Mouse (Mus musculus): Measurements from ENCODE around the gene Mvb12b. TPM values are rescaled to one million over a fixed set of nuclear protein-coding genes. Genes with fewer than 3 reads are reported as not detected.

The Mvb12b gene
- polyA plus RNA-seq, 1 experiment: 8.9 TPM

- peaks cover 48% of the 10 kb centered on the region for H3K4me1 ChIP-seq (ENCODE audit: control insufficient read depth)
- TF ChIP-seq TAL1 (IDR thresholded peaks at IDR 0.05; ENCODE audit: low read length): no peak
- no peak for TF ChIP-seq GATA1 (IDR thresholded peaks at IDR 0.05; ENCODE audit: low read length)
- peaks cover 44% of the 10 kb centered on the region for H3K36me3 ChIP-seq (ENCODE audit: control insufficient read depth)
- H3K4me3 ChIP-seq (replicated peaks): no peak overlapping the region
- H3K9me3 ChIP-seq (ENCODE audit: control insufficient read depth, low read length): no peaks in the 10 kb centered on the region
- H3K27me3 ChIP-seq (ENCODE audit: control insufficient read depth): no peaks in the 10 kb centered on the region
Measured at GRCm38 (mm10) chr2:33869689-33870343, 17.9 kb downstream of the Mvb12b start.

GRCm38 (mm10) chr2:33868996-33869688 is 18.6 kb downstream of the Mvb12b start:
- Histone ChIP-seq H3K4me1 (ENCODE audit: control insufficient read depth) (peaks cover 53% of the 10 kb centered on the region), H3K36me3 (ENCODE audit: control insufficient read depth) (peaks cover 41% of the 10 kb centered on the region), H3K4me3 (replicated peaks) (no peak overlapping the region), H3K9me3 (ENCODE audit: control insufficient read depth, low read length) (no peaks in the 10 kb centered on the region), H3K27me3 (ENCODE audit: control insufficient read depth) (no peaks in the 10 kb centered on the region)
- no peak for TF ChIP-seq GATA1 (IDR thresholded peaks at IDR 0.05; ENCODE audit: low read length)
- no peak for TF ChIP-seq TAL1 (IDR thresholded peaks at IDR 0.05; ENCODE audit: low read length)

- no peaks in the 10 kb centered on the region for H3K9me3 ChIP-seq (ENCODE audit: control insufficient read depth, low read length)
- TF ChIP-seq GATA1 (IDR thresholded peaks at IDR 0.05; ENCODE audit: low read length) (no peak), TAL1 (IDR thresholded peaks at IDR 0.05; ENCODE audit: low read length) (no peak)
- peaks cover 56% of the 10 kb centered on the region for H3K4me1 ChIP-seq (ENCODE audit: control insufficient read depth)
- H3K4me3 ChIP-seq (replicated peaks): no peak overlapping the region
- H3K36me3 ChIP-seq (ENCODE audit: control insufficient read depth): peaks cover 33% of the 10 kb centered on the region
- no peaks in the 10 kb centered on the region for H3K27me3 ChIP-seq (ENCODE audit: control insufficient read depth)
Measured at GRCm38 (mm10) chr2:33868322-33868721, 19.4 kb downstream of the Mvb12b start.

- H3K27me3 ChIP-seq (ENCODE audit: control insufficient read depth): no peaks in the 10 kb centered on the region
- H3K4me3 ChIP-seq (replicated peaks): no peak overlapping the region
- peaks cover 77% of the 10 kb centered on the region for H3K4me1 ChIP-seq (ENCODE audit: control insufficient read depth)
- H3K36me3 ChIP-seq (ENCODE audit: control insufficient read depth): peaks cover 27% of the 10 kb centered on the region
- TF ChIP-seq GATA1 (IDR thresholded peaks at IDR 0.05; ENCODE audit: low read length): no peak
- no peaks in the 10 kb centered on the region for H3K9me3 ChIP-seq (ENCODE audit: control insufficient read depth, low read length)
Measured at GRCm38 (mm10) chr2:33856746-33857145, 31.0 kb downstream of the Mvb12b start.

- H3K4me3 ChIP-seq (replicated peaks): peak overlapping the region; percentile 33
- peaks cover 40% of the 10 kb centered on the region for H3K36me3 ChIP-seq (ENCODE audit: control insufficient read depth)
- peaks cover 89% of the 10 kb centered on the region for H3K4me1 ChIP-seq (ENCODE audit: control insufficient read depth)
- TF ChIP-seq GATA1 (IDR thresholded peaks at IDR 0.05; ENCODE audit: low read length) (no peak), TAL1 (IDR thresholded peaks at IDR 0.05; ENCODE audit: low read length) (no peak)
- no peaks in the 10 kb centered on the region for H3K27me3 ChIP-seq (ENCODE audit: control insufficient read depth)
- no peaks in the 10 kb centered on the region for H3K9me3 ChIP-seq (ENCODE audit: control insufficient read depth, low read length)
Measured at GRCm38 (mm10) chr2:33853011-33853976, 34.5 kb downstream of the Mvb12b start.

- Histone ChIP-seq H3K4me1 (ENCODE audit: control insufficient read depth) (peaks cover 88% of the 10 kb centered on the region), H3K27me3 (ENCODE audit: control insufficient read depth) (no peaks in the 10 kb centered on the region), H3K36me3 (ENCODE audit: control insufficient read depth) (peaks cover 50% of the 10 kb centered on the region), H3K4me3 (replicated peaks) (no peak overlapping the region), H3K9me3 (ENCODE audit: control insufficient read depth, low read length) (no peaks in the 10 kb centered on the region)
- no peak for TF ChIP-seq GATA1 (IDR thresholded peaks at IDR 0.05; ENCODE audit: low read length)
- TF ChIP-seq TAL1 (IDR thresholded peaks at IDR 0.05; ENCODE audit: low read length): no peak
Measured at GRCm38 (mm10) chr2:33847196-33847834, 40.4 kb downstream of the Mvb12b start.

DNA sequence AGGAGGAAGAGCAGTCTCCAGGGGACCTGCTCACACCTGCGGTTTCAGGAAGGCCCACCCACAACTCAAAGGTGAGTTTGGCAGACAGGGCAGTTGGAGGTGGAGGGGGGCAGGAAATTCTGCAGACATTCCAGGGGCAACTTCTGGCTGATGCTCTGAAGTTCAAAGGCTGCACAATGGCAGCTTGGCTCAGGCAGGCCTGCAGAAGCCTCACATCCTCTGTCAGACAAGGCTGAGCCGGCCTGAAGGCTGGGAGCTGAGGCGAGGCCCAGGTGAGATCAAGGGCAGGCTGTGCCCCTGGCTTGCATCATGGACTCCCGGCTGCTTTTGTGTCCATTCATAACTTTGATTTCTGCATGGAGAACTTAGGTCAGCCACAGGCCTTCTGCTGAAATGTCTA is 41.1 kb downstream of the Mvb12b start:
- peaks cover 55% of the 10 kb centered on the region for H3K36me3 ChIP-seq (ENCODE audit: control insufficient read depth)
- H3K4me1 ChIP-seq (ENCODE audit: control insufficient read depth): peaks cover 92% of the 10 kb centered on the region
- no peak overlapping the region for H3K4me3 ChIP-seq (replicated peaks)
- TF ChIP-seq GATA1 (IDR thresholded peaks at IDR 0.05; ENCODE audit: low read length): no peak
- TF ChIP-seq TAL1 (IDR thresholded peaks at IDR 0.05; ENCODE audit: low read length): no peak
- H3K27me3 ChIP-seq (ENCODE audit: control insufficient read depth): no peaks in the 10 kb centered on the region
- no peaks in the 10 kb centered on the region for H3K9me3 ChIP-seq (ENCODE audit: control insufficient read depth, low read length)

DNA sequence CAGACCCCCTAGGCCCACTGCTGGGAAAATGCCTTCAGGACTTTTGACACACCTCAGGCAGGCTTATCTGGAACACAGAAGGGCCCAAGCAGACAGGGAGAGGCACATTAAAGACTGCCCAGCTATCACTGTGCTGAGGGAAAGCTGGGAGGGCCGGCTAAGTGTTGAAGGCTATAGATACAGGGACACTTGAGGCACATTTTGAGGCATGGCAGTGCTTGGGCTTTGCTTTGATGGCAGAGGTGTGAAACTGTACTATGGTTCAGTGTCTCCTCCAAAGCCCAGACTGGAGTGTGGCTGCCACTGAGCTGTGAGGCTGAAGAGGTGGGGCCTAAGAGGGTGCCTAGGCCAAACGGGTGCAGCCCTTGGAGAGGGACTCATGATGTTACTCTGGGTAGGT is 44.1 kb downstream of the Mvb12b start:
- peaks cover 65% of the 10 kb centered on the region for H3K36me3 ChIP-seq (ENCODE audit: control insufficient read depth)
- no peaks in the 10 kb centered on the region for H3K9me3 ChIP-seq (ENCODE audit: control insufficient read depth, low read length)
- no peak for TF ChIP-seq GATA1 (IDR thresholded peaks at IDR 0.05; ENCODE audit: low read length)
- TF ChIP-seq TAL1 (IDR thresholded peaks at IDR 0.05; ENCODE audit: low read length): no peak
- peak overlapping the region; percentile 49 for H3K4me3 ChIP-seq (replicated peaks)
- peaks cover 99% of the 10 kb centered on the region for H3K4me1 ChIP-seq (ENCODE audit: control insufficient read depth)
- no peaks in the 10 kb centered on the region for H3K27me3 ChIP-seq (ENCODE audit: control insufficient read depth)
